Mouse (Mus musculus): ENCODE measurements around the gene Slc16a14.

GRCm38 (mm10) chr1:84925599-84925998 is 9.3 kb downstream of the Slc16a14 start:
- TF ChIP-seq POLR2A (IDR thresholded peaks at IDR 0.05; ENCODE audit: low read depth, low read length) = no peak
- no peak for TF ChIP-seq TCF12 (IDR thresholded peaks at IDR 0.05; ENCODE audit: low read depth, low read length)
- no peak for TF ChIP-seq UBTF (IDR thresholded peaks at IDR 0.05; ENCODE audit: low read depth, low read length)
- no peak for TF ChIP-seq CTCF (conservative IDR thresholded peaks at IDR 0.05 in 1 of 2, IDR thresholded peaks at IDR 0.05 in 1 of 2; ENCODE audit: low read depth in 2 of 2, low read length in 2 of 2)
- no peak for TF ChIP-seq MAFK (IDR thresholded peaks at IDR 0.05; ENCODE audit: insufficient replicate concordance, low read length)
- TF ChIP-seq POLR2AphosphoS2 (IDR thresholded peaks at IDR 0.05; ENCODE audit: low read depth, low read length) = no peak
- TF ChIP-seq USF1 (IDR thresholded peaks at IDR 0.05; ENCODE audit: low read depth, low read length) = no peak
- TF ChIP-seq HCFC1 (IDR thresholded peaks at IDR 0.05; ENCODE audit: low read depth, low read length) = no peak
- no peak for TF ChIP-seq ZNF384 (IDR thresholded peaks at IDR 0.05; ENCODE audit: low read depth, low read length)
- TF ChIP-seq NRF1 (IDR thresholded peaks at IDR 0.05; ENCODE audit: low read depth, low read length) = no peak
- no peak for TF ChIP-seq SMC3 (IDR thresholded peaks at IDR 0.05; ENCODE audit: low read depth, low read length)

Measured in CH12.LX (cell line).